Mouse (Mus musculus): ENCODE data around the gene Lyz2.

GRCm38 (mm10) chr10:117316391-117316790 lies 34.3 kb upstream of the Lyz2 start:
- TF ChIP-seq CTCF (conservative IDR thresholded peaks at IDR 0.05 in 1 of 2, IDR thresholded peaks at IDR 0.05 in 1 of 2; ENCODE audit: low read depth in 2 of 2, low read length in 2 of 2), result no peak
- TF ChIP-seq EP300 (IDR thresholded peaks at IDR 0.05; ENCODE audit: low read length), result no peak
- TF ChIP-seq MAFK (IDR thresholded peaks at IDR 0.05; ENCODE audit: insufficient replicate concordance, low read length), result no peak
- no peak for TF ChIP-seq TCF12 (IDR thresholded peaks at IDR 0.05; ENCODE audit: low read depth, low read length)
- no peak for TF ChIP-seq TBP (conservative IDR thresholded peaks at IDR 0.05; ENCODE audit: low read depth, low read length)
- TF ChIP-seq USF1 (IDR thresholded peaks at IDR 0.05; ENCODE audit: low read depth, low read length), result no peak
- no peak for TF ChIP-seq E2F4 (IDR thresholded peaks at IDR 0.05; ENCODE audit: insufficient replicate concordance, low read depth, low read length)
